Mouse (Mus musculus) brain, adult 10 weeks (tissue): ENCODE data around the gene Arrdc3. TPM values are rescaled to one million over a fixed set of nuclear protein-coding genes. Genes with fewer than 3 reads are reported as not detected.

Experiments used
- polyA plus RNA-seq: library from polyadenylated mRNA; stranded (reverse); fragments of 350-450 nt; fragmentation: Illumina TruSeq; extraction: RNeasy Lipid Tissue Mini Kit (QIAGEN cat#74804); gene quantifications from one replicate; pipeline ENCODE4 v1.2.3, GENCODE M21; 2015; ENCODE audit warnings: low read depth, low replicate concordance

Gene Arrdc3
- polyA plus RNA-seq = 49.6 TPM

GRCm38 (mm10) chr13:80883190-80883589, at the start of gene Arrdc3:
TSS of gene Arrdc3 (plus strand) at chr13:80883384.

